Mouse (Mus musculus) heart, adult 10 weeks (tissue): ENCODE results near the gene Cyp2b10. TPM values are rescaled to one million over a fixed set of nuclear protein-coding genes. Genes with fewer than 3 reads are reported as not detected.

ENCODE experiments used
- polyA plus RNA-seq: library from polyadenylated mRNA; stranded (reverse); fragments of 350-450 nt; fragmentation: Illumina TruSeq; extraction: RNeasy Lipid Tissue Mini Kit (QIAGEN cat#74804); gene quantifications from one replicate; pipeline ENCODE4 v1.2.3, GENCODE M21; 2014; ENCODE audit warnings: low read depth, low replicate concordance

Gene Cyp2b10
- 0.92 TPM for polyA plus RNA-seq

GRCm38 (mm10) chr7:25897411-25897810, at the start of gene Cyp2b10:
Gene Cyp2b10 (plus strand): TSS chr7:25897620.

Other genes starting within 250 kb of the Cyp2b10 start
- gene Bckdha, start 238.6 kb upstream of the Cyp2b10 start, polyA plus RNA-seq = 283 TPM
- gene Exosc5, start 238.5 kb upstream of the Cyp2b10 start, polyA plus RNA-seq = 14.5 TPM
- not detected for gene Tmem91, start 222.5 kb upstream of the Cyp2b10 start, polyA plus RNA-seq
- 19.8 TPM for gene B9d2, start 216.8 kb upstream of the Cyp2b10 start, polyA plus RNA-seq
- gene Tgfb1, start 210.6 kb upstream of the Cyp2b10 start, polyA plus RNA-seq = 14.2 TPM
- gene Ccdc97, start 178.5 kb upstream of the Cyp2b10 start, polyA plus RNA-seq = 41.6 TPM
- gene Hnrnpul1, start 142.9 kb upstream of the Cyp2b10 start, polyA plus RNA-seq = 43.9 TPM
- 58.4 TPM for gene Axl, start 108.9 kb upstream of the Cyp2b10 start, polyA plus RNA-seq
- 4.8 TPM for gene Cyp2s1, start 80.7 kb upstream of the Cyp2b10 start, polyA plus RNA-seq
- not detected for gene Cyp2b13, start 163.9 kb downstream of the Cyp2b10 start, polyA plus RNA-seq